Mouse (Mus musculus) gastrocnemius, adult 18-20 months (tissue): ENCODE measurements around the gene Tldc2. TPM values are rescaled to one million over a fixed set of nuclear protein-coding genes. Genes with fewer than 3 reads are reported as not detected.

Source experiments
- total RNA-seq, 2 experiments: library from RNA; stranded (reverse); gene quantifications; 2 replicates each; pipeline ENCODE4 v1.2.3; 2021

Gene Tldc2
- total RNA-seq, 2 experiments from 2014 or later, result not detected

Other genes starting within 250 kb of the Tldc2 start
- gene Tgif2, start 247.0 kb upstream of the Tldc2 start, total RNA-seq, result under 1 TPM; 0.21 to 0.40 TPM
- under 1 TPM; 0.50 to 0.55 TPM for gene 4930518I15Rik, start 229.1 kb upstream of the Tldc2 start, total RNA-seq
- gene Rab5if, start 223.9 kb upstream of the Tldc2 start, total RNA-seq, result 10 to 100 TPM; 79.4 to 87.3 TPM
- gene Sla2, start 199.9 kb upstream of the Tldc2 start, total RNA-seq, result not detected
- 10 to 100 TPM; 34.0 to 34.1 TPM for gene Ndrg3, start 95.0 kb upstream of the Tldc2 start, total RNA-seq
- gene Dsn1, start 79.9 kb upstream of the Tldc2 start, total RNA-seq, result 1 to 10 TPM; 1.3 to 1.9 TPM
- gene Soga1, start 7.8 kb upstream of the Tldc2 start, total RNA-seq, result 1 to 10 TPM; 2.7 to 3.9 TPM
- 10 to 100 TPM; 15.0 to 18.0 TPM for gene Samhd1, start 48.2 kb downstream of the Tldc2 start, total RNA-seq
- 1 to 10 TPM; 2.1 to 2.8 TPM for gene Rbl1, start 117.5 kb downstream of the Tldc2 start, total RNA-seq
- 10 to 100 TPM; 78.2 to 84.6 TPM for gene Rpn2, start 192.0 kb downstream of the Tldc2 start, total RNA-seq
- gene Mroh8, start 192.5 kb downstream of the Tldc2 start, total RNA-seq, result 1 to 10 TPM; 1.4 TPM